Mouse (Mus musculus) midbrain, postnatal 0 days (tissue): Measurements from ENCODE around the gene Olfr522. TPM values are rescaled to one million over a fixed set of nuclear protein-coding genes. Genes with fewer than 3 reads are reported as not detected.

Experiments
- ATAC-seq: fragments of 200-750 bp; cut with Nextera tagmentation; 2 replicates; pipeline ENCODE4 v1.8.0; 2017; ENCODE audit warnings: moderate number of reproducible peaks, mild to moderate bottlenecking, moderate TSS enrichment, moderate library complexity; ENCODE audit not compliant: low FRiP score
- DNase-seq: peaks from one replicate; pipeline ENCODE4 v3.0.0-alpha.2; 2015; ENCODE audit warnings: low spot score
- H3K27ac ChIP-seq: fragments of 300-500 bp; sonication (generic); 2 replicates; pipeline ENCODE4 v1.5.1; 2014; ENCODE audit warnings: low read depth, mild to moderate bottlenecking, low read length, mixed read lengths
- H3K27me3 ChIP-seq: fragments of 300-500 bp; sonication (generic); 2 replicates; pipeline ENCODE4 v1.6.1; 2014; ENCODE audit warnings: low read length, control low read depth, mixed read lengths; ENCODE audit not compliant: insufficient read depth
- H3K36me3 ChIP-seq: fragments of 300-500 bp; sonication (generic); 2 replicates; pipeline ENCODE4 v1.6.1; 2014; ENCODE audit warnings: low read length, control low read depth, mixed read lengths; ENCODE audit not compliant: insufficient read depth
- H3K4me1 ChIP-seq: fragments of 300-500 bp; sonication (generic); 2 replicates; pipeline ENCODE4 v1.6.1; 2014; ENCODE audit warnings: mild to moderate bottlenecking, control low read depth, antibody characterized with exemption, low read length, mixed read lengths; ENCODE audit not compliant: insufficient read depth
- H3K4me2 ChIP-seq: fragments of 300-500 bp; sonication (generic); 2 replicates; pipeline ENCODE4 v1.6.1; 2014; ENCODE audit warnings: low read depth, mild to moderate bottlenecking, low read length, mixed read lengths; ENCODE audit not compliant: poor library complexity, severe bottlenecking
- H3K4me3 ChIP-seq: fragments of 300-500 bp; sonication (generic); 2 replicates; pipeline ENCODE4 v1.5.1; 2014; ENCODE audit warnings: low read depth, mild to moderate bottlenecking, low read length, moderate library complexity
- H3K9ac ChIP-seq: fragments of 300-500 bp; sonication (generic); replicated peaks from 2 replicates; pipeline ENCODE4 v1.6.1; 2014; ENCODE audit warnings: mild to moderate bottlenecking, low read length, moderate library complexity, mixed read lengths; ENCODE audit not compliant: poor library complexity, severe bottlenecking
- H3K9me3 ChIP-seq: fragments of 300-500 bp; sonication (generic); 2 replicates; pipeline ENCODE4 v1.6.1; 2016; ENCODE audit warnings: low read length, control low read depth
- CTCF ChIP-seq: IDR thresholded peaks from 2 replicates; pipeline ENCODE4 v1.5.1; 2016; ENCODE audit warnings: antibody characterized with exemption, mild to moderate bottlenecking
- WGBS: fragments of 180-500 bp; shearing (Covaris S2); extraction: QIAGEN DNeasy Blood & Tissue Kit; methylation state at CpG from one replicate; pipeline ENCODE4 v1.1.7; 2014; 5-methylcytosine and 5-hydroxymethylcytosine counted together
- polyA plus RNA-seq: library from polyadenylated mRNA; unstranded; fragments of >200 nt; fragmentation: Nextera tagmentation; extraction: Ambion mirVana; gene quantifications from 2 replicates; pipeline ENCODE4 v1.2.1, GENCODE M21; 2015
- total RNA-seq: library from RNA; depleted of rRNA; stranded (reverse); fragments of >200 nt; gene quantifications from 2 replicates; pipeline ENCODE4 v1.2.3, GENCODE M21; 2014; rRNA removed

The Olfr522 gene
- not detected in 2 replicates for total RNA-seq
- not detected in 2 replicates for polyA plus RNA-seq

GRCm38 (mm10) chr7:140164664-140165063, at the start of gene Olfr522:
Gene Olfr522, minus strand, starts transcription at chr7:140164764.
- ATAC-seq (no peak), DNase-seq (no peak)
- Histone ChIP-seq H3K27ac (no peak within 1 kb of the TSS), H3K4me3 (no peak within 1 kb of the TSS), H3K9me3 (no peaks in the 10 kb centered on the region), H3K27me3 (no peaks in the 10 kb centered on the region), H3K4me2 (no peak within 1 kb of the TSS), H3K9ac (no peak within 1 kb of the TSS), H3K36me3 (no peaks in the 10 kb centered on the region), H3K4me1 (no peaks in the 10 kb centered on the region)
- WGBS: 73% methylated on average over 7 of the region's 7 CpGs
- no peak for TF ChIP-seq CTCF

DNA sequence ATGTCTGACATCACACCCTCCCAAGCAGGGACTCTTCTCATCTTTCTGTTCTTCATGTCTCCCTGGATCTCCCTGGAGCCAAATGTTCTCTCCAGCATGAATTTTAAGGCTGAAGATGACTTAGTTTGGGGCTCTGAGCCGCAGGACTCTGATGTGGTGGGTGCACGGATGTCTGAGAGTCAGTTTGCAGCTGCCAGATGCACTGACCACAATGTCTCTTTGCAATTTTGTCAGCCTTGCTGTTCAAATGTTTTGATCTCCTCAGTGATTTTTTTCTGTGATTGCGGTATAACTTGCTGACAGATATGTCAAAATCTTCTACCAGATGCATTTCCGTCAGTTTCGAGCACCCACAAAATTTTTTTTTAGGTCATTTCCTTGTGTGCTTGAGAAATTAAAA, 49.3 kb upstream of the Olfr522 start:
- H3K9me3 ChIP-seq: no peaks in the 10 kb centered on the region
- H3K27ac ChIP-seq: no peak overlapping the region
- H3K9ac ChIP-seq: no peak overlapping the region
- DNase-seq: no peak
- ATAC-seq: no peak
- H3K27me3 ChIP-seq: no peaks in the 10 kb centered on the region
- no peak for TF ChIP-seq CTCF
- no peaks in the 10 kb centered on the region for H3K4me1 ChIP-seq
- H3K4me3 ChIP-seq: no peak overlapping the region
- 80% methylated on average over 5 of the region's 5 CpGs for WGBS
- H3K4me2 ChIP-seq: no peak overlapping the region
- H3K36me3 ChIP-seq: no peaks in the 10 kb centered on the region

DNA sequence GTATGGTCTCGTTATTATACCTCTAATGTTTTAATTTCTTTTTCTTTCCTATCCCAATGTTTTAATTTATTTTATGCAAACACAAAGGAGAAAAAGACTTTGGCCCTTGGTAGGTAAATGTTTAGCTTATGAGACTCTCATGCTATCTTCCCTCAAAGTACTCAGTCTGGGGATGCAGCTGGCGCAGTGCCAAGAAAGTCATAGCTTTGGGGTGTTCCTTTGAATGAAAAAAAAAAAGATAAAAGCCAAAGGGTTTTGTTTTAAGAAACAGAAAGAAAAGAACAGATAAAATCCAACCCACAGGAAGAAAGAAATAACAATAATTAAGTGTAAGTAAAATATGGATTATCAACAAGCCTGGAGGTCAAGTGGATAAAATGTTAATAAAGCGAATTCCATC, 44.1 kb upstream of the Olfr522 start:
- no peak overlapping the region for H3K9ac ChIP-seq
- H3K4me1 ChIP-seq: no peaks in the 10 kb centered on the region
- no peaks in the 10 kb centered on the region for H3K9me3 ChIP-seq
- H3K4me2 ChIP-seq: no peak overlapping the region
- WGBS: 84% methylated on average over 3 of the region's 3 CpGs
- H3K27ac ChIP-seq: no peak overlapping the region
- no peak for ATAC-seq
- no peaks in the 10 kb centered on the region for H3K27me3 ChIP-seq
- H3K36me3 ChIP-seq: no peaks in the 10 kb centered on the region
- no peak for DNase-seq
- TF ChIP-seq CTCF: no peak
- H3K4me3 ChIP-seq: no peak overlapping the region

GRCm38 (mm10) chr7:140208153-140208552, 43.6 kb upstream of the Olfr522 start:
- Histone ChIP-seq H3K36me3 (no peaks in the 10 kb centered on the region), H3K9ac (no peak overlapping the region), H3K4me1 (no peaks in the 10 kb centered on the region), H3K27me3 (no peaks in the 10 kb centered on the region), H3K4me2 (no peak overlapping the region), H3K4me3 (no peak overlapping the region), H3K9me3 (no peaks in the 10 kb centered on the region), H3K27ac (no peak overlapping the region)
- TF ChIP-seq CTCF: no peak
- DNase-seq (no peak), ATAC-seq (no peak)
- 83% methylated on average over 8 of the region's 8 CpGs for WGBS

- Histone ChIP-seq H3K4me1 (no peaks in the 10 kb centered on the region), H3K27ac (no peak overlapping the region), H3K4me2 (no peak overlapping the region), H3K4me3 (no peak overlapping the region), H3K27me3 (no peaks in the 10 kb centered on the region), H3K36me3 (no peaks in the 10 kb centered on the region), H3K9me3 (no peaks in the 10 kb centered on the region), H3K9ac (no peak overlapping the region)
- WGBS: 80% methylated on average over 3 of the region's 3 CpGs
- TF ChIP-seq CTCF: no peak
- DNase-seq (no peak), ATAC-seq (no peak)
Observed at GRCm38 (mm10) chr7:140206904-140207303, 42.3 kb upstream of the Olfr522 start.

- H3K36me3 ChIP-seq: no peaks in the 10 kb centered on the region
- TF ChIP-seq CTCF: no peak
- ATAC-seq: no peak
Observed at GRCm38 (mm10) chr7:140205864-140206263, 41.3 kb upstream of the Olfr522 start, which contains the start of gene Olfr524. Gene Olfr524, minus strand, starts transcription at chr7:140205964.

More at GRCm38 (mm10) chr7:140205864-140206263, 41.3 kb upstream of the Olfr522 start, which contains the start of gene Olfr524:
- no peaks in the 10 kb centered on the region for H3K27me3 ChIP-seq
- H3K4me1 ChIP-seq: no peaks in the 10 kb centered on the region
- no peak within 1 kb of the TSS for H3K27ac ChIP-seq
- no peak within 1 kb of the TSS for H3K9ac ChIP-seq
- no peak within 1 kb of the TSS for H3K4me3 ChIP-seq
- DNase-seq: no peak
- no peak within 1 kb of the TSS for H3K4me2 ChIP-seq
- H3K9me3 ChIP-seq: no peaks in the 10 kb centered on the region
